Mouse (Mus musculus) cerebellum, postnatal 36 days (tissue): ENCODE measurements around the gene Fzd2.
"Not testable (repeated sequence)": the region's sequence is repeated elsewhere in the genome, so short reads cannot be mapped to it uniquely, and the experiment has no call there.

Experiments used
- DNase-seq, 2 experiments: peaks; one replicate each; pipeline ENCODE4 v3.0.0; 2021 to 2022; ENCODE audit warnings: mixed read lengths in 2 of 2

Fzd2 gene

GRCm38 (mm10) chr11:102604010-102604584, at the start of gene Fzd2:
Fzd2 (plus strand) TSS chr11:102604396.
- DNase-seq = peak; percentile 55 to 58

- DNase-seq = no peak
Observed at GRCm38 (mm10) chr11:102555400-102556030, 48.7 kb upstream of the Fzd2 start.

- peak; percentile 90 to 92 for DNase-seq
Observed at GRCm38 (mm10) chr11:102556031-102556715, 48.0 kb upstream of the Fzd2 start, which contains the start of gene Gpatch8. Gpatch8 (minus strand) TSS chr11:102556392.

- no peak for DNase-seq
Observed at GRCm38 (mm10) chr11:102556716-102557074, 47.5 kb upstream of the Fzd2 start.

GRCm38 (mm10) chr11:102557386-102557785, 46.8 kb upstream of the Fzd2 start:
- no peak for DNase-seq

- DNase-seq = no peak
Observed at GRCm38 (mm10) chr11:102558704-102559103, 45.5 kb upstream of the Fzd2 start.

GRCm38 (mm10) chr11:102564952-102565671, 39.1 kb upstream of the Fzd2 start:
- not testable (repeated sequence) for DNase-seq

- no peak for DNase-seq
Observed at GRCm38 (mm10) chr11:102565741-102566140, 38.5 kb upstream of the Fzd2 start.

- DNase-seq = no peak
Observed at GRCm38 (mm10) chr11:102566290-102566689, 37.9 kb upstream of the Fzd2 start.

- DNase-seq = no peak
Observed at GRCm38 (mm10) chr11:102567157-102567556, 37.0 kb upstream of the Fzd2 start.

GRCm38 (mm10) chr11:102567723-102568122, 36.5 kb upstream of the Fzd2 start:
- DNase-seq = no peak

- DNase-seq = no peak
Observed at GRCm38 (mm10) chr11:102568191-102568590, 36.0 kb upstream of the Fzd2 start.

GRCm38 (mm10) chr11:102568756-102569377, 35.3 kb upstream of the Fzd2 start:
- no peak for DNase-seq

- DNase-seq = peak; percentile 85 to 89
Observed at GRCm38 (mm10) chr11:102572866-102573663, 31.1 kb upstream of the Fzd2 start.

- no peak for DNase-seq
Observed at GRCm38 (mm10) chr11:102575034-102575433, 29.2 kb upstream of the Fzd2 start.

- no peak for DNase-seq
Observed at GRCm38 (mm10) chr11:102576050-102576754, 28.0 kb upstream of the Fzd2 start.

- peak; percentile 59 to 72 for DNase-seq
Observed at GRCm38 (mm10) chr11:102578341-102579118, 25.7 kb upstream of the Fzd2 start.

- DNase-seq = no peak
Observed at GRCm38 (mm10) chr11:102579165-102580033, 24.8 kb upstream of the Fzd2 start, which contains the start of gene Gm11627. Gm11627 (minus strand) TSS chr11:102579461.

- DNase-seq = no peak
Observed at GRCm38 (mm10) chr11:102580034-102580330, 24.2 kb upstream of the Fzd2 start.
